Mouse (Mus musculus) liver, adult (tissue): ENCODE results near the gene Tns2.

Source experiments
- GATA4 ChIP-seq: IDR thresholded peaks from 2 replicates; pipeline ENCODE4 v1.6.1; 2014; ENCODE audit warnings: mild to moderate bottlenecking, low read length; ENCODE audit not compliant: insufficient replicate concordance

Tns2 gene

GRCm38 (mm10) chr15:102103947-102104555 lies 3.8 kb downstream of the Tns2 start:
- no peak for TF ChIP-seq GATA4

- TF ChIP-seq GATA4 = no peak
Observed at GRCm38 (mm10) chr15:102105360-102105759, 5.1 kb downstream of the Tns2 start.

- no peak for TF ChIP-seq GATA4
Observed at GRCm38 (mm10) chr15:102105764-102106730, 5.8 kb downstream of the Tns2 start.

- no peak for TF ChIP-seq GATA4
Observed at GRCm38 (mm10) chr15:102106754-102107456, 6.7 kb downstream of the Tns2 start.

- no peak for TF ChIP-seq GATA4
Observed at GRCm38 (mm10) chr15:102107689-102108573, 7.7 kb downstream of the Tns2 start.

- TF ChIP-seq GATA4 = no peak
Observed at GRCm38 (mm10) chr15:102108651-102109525, 8.7 kb downstream of the Tns2 start.

GRCm38 (mm10) chr15:102110271-102110670 lies 10.1 kb downstream of the Tns2 start:
- TF ChIP-seq GATA4 = no peak

GRCm38 (mm10) chr15:102110701-102111494 lies 10.7 kb downstream of the Tns2 start:
- no peak for TF ChIP-seq GATA4

GRCm38 (mm10) chr15:102111495-102111829 lies 11.2 kb downstream of the Tns2 start:
- TF ChIP-seq GATA4 = no peak

- TF ChIP-seq GATA4 = no peak
Observed at GRCm38 (mm10) chr15:102112181-102112580, 12.0 kb downstream of the Tns2 start.

- no peak for TF ChIP-seq GATA4
Observed at GRCm38 (mm10) chr15:102112827-102113226, 12.6 kb downstream of the Tns2 start.

GRCm38 (mm10) chr15:102113674-102114073 lies 13.5 kb downstream of the Tns2 start:
- no peak for TF ChIP-seq GATA4

- no peak for TF ChIP-seq GATA4
Observed at GRCm38 (mm10) chr15:102114651-102115260, 14.5 kb downstream of the Tns2 start.
